Mouse (Mus musculus) adrenal gland, adult 18-20 months (tissue): ENCODE results near the gene Osbpl8. TPM values are rescaled to one million over a fixed set of nuclear protein-coding genes. Genes with fewer than 3 reads are reported as not detected.

Experiments
- DNase-seq, 2 experiments: peaks; one replicate each; pipeline ENCODE4 v3.0.0; 2021 to 2022; ENCODE audit warnings: low spot score in 2 of 2
- total RNA-seq, 2 experiments: library from RNA; stranded (reverse); gene quantifications; 1 replicate in 1 of 2; 2 replicates in 1 of 2; pipeline ENCODE4 v1.2.3; 2021

The Osbpl8 gene
- total RNA-seq, 2 experiments from 2014 or later, result 23.2 to 23.7 TPM

- DNase-seq, result no peak
Measured at GRCm38 (mm10) chr10:111302486-111302885, 137.9 kb downstream of the Osbpl8 start.

GRCm38 (mm10) chr10:111308850-111309501 is 144.4 kb downstream of the Osbpl8 start:
- no peak for DNase-seq

GRCm38 (mm10) chr10:111313282-111313681 is 148.7 kb downstream of the Osbpl8 start:
- DNase-seq, result no peak

GRCm38 (mm10) chr10:111314636-111315395 is 150.3 kb downstream of the Osbpl8 start:
- DNase-seq, result no peak

- no peak for DNase-seq
Measured at GRCm38 (mm10) chr10:111315940-111316339, 151.4 kb downstream of the Osbpl8 start.

GRCm38 (mm10) chr10:111318021-111318420 is 153.5 kb downstream of the Osbpl8 start:
- no peak for DNase-seq

GRCm38 (mm10) chr10:111318805-111319500 is 154.4 kb downstream of the Osbpl8 start:
- DNase-seq, result no peak

GRCm38 (mm10) chr10:111320579-111320978 is 156.0 kb downstream of the Osbpl8 start:
- no peak for DNase-seq

- no peak for DNase-seq
Measured at GRCm38 (mm10) chr10:111327957-111328356, 163.4 kb downstream of the Osbpl8 start.

GRCm38 (mm10) chr10:111329326-111329725 is 164.8 kb downstream of the Osbpl8 start:
- peak; percentile 12 to 31 for DNase-seq

- no peak for DNase-seq
Measured at GRCm38 (mm10) chr10:111334902-111335301, 170.3 kb downstream of the Osbpl8 start.

- peak in 1 of 2 experiments; percentile 23 for DNase-seq
Measured at GRCm38 (mm10) chr10:111335517-111336352, 171.2 kb downstream of the Osbpl8 start.

- DNase-seq, result no peak
Measured at GRCm38 (mm10) chr10:111336353-111336713, 171.8 kb downstream of the Osbpl8 start.

- no peak for DNase-seq
Measured at GRCm38 (mm10) chr10:111339296-111339695, 174.7 kb downstream of the Osbpl8 start.

GRCm38 (mm10) chr10:111341761-111342160 is 177.2 kb downstream of the Osbpl8 start:
- DNase-seq, result no peak

GRCm38 (mm10) chr10:111343555-111343954 is 179.0 kb downstream of the Osbpl8 start:
- DNase-seq, result no peak

Other genes with a start within 250 kb of the Osbpl8 start
- 100 to 1,000 TPM; 140 to 186 TPM for gene Csrp2, start 245.0 kb upstream of the Osbpl8 start, total RNA-seq
- 10 to 100 TPM; 28.4 to 31.6 TPM for gene Zdhhc17, start 154.6 kb upstream of the Osbpl8 start, total RNA-seq
- 1 to 10 TPM; 3.8 to 4.4 TPM for gene Bbs10, start 133.9 kb downstream of the Osbpl8 start, total RNA-seq